Mouse (Mus musculus) limb, embryonic 11.5 days (tissue): ENCODE results near the gene Gnaq. TPM values are rescaled to one million over a fixed set of nuclear protein-coding genes. Genes with fewer than 3 reads are reported as not detected.

Source experiments
- ATAC-seq: fragments of 200-750 bp; cut with Nextera tagmentation; 2 replicates; pipeline ENCODE4 v1.8.0; 2017; ENCODE audit warnings: low read depth; ENCODE audit not compliant: insufficient number of reproducible peaks, low FRiP score, low TSS enrichment
- DNase-seq: peaks from one replicate; pipeline ENCODE4 v3.0.0-alpha.2; 2015; ENCODE audit warnings: low spot score
- H3K27ac ChIP-seq: fragments of 300-500 bp; sonication (generic); replicated peaks from 2 replicates; pipeline ENCODE4 v1.5.1; 2014; ENCODE audit warnings: low read depth, mild to moderate bottlenecking, low read length
- H3K27me3 ChIP-seq: fragments of 300-500 bp; sonication (generic); 2 replicates; pipeline ENCODE4 v1.6.1; 2014; ENCODE audit warnings: mild to moderate bottlenecking, low read length, mixed read lengths; ENCODE audit not compliant: control insufficient read depth, insufficient read depth
- H3K36me3 ChIP-seq: fragments of 300-500 bp; sonication (generic); 2 replicates; pipeline ENCODE4 v1.6.1; 2014; ENCODE audit warnings: mild to moderate bottlenecking, low read length, moderate library complexity, mixed read lengths; ENCODE audit not compliant: control insufficient read depth, insufficient read depth
- H3K4me1 ChIP-seq: fragments of 300-500 bp; sonication (generic); 2 replicates; pipeline ENCODE4 v1.6.1; 2014; ENCODE audit warnings: low read length, mixed read lengths; ENCODE audit not compliant: control insufficient read depth, insufficient read depth
- H3K4me2 ChIP-seq: fragments of 300-500 bp; sonication (generic); 2 replicates; pipeline ENCODE4 v1.6.1; 2014; ENCODE audit warnings: low read depth, mild to moderate bottlenecking, moderate library complexity; ENCODE audit not compliant: severe bottlenecking
- H3K4me3 ChIP-seq: fragments of 300-500 bp; sonication (generic); 2 replicates; pipeline ENCODE4 v1.5.1; 2014; ENCODE audit warnings: low read depth, low read length
- H3K9ac ChIP-seq: fragments of 300-500 bp; sonication (generic); 2 replicates; pipeline ENCODE4 v1.6.1; 2014; ENCODE audit warnings: mild to moderate bottlenecking, low read length
- H3K9me3 ChIP-seq: fragments of 300-500 bp; sonication (generic); 2 replicates; pipeline ENCODE4 v1.6.1; 2016; ENCODE audit warnings: low read length; ENCODE audit not compliant: control insufficient read depth
- WGBS: fragments of 180-500 bp; shearing (Covaris S2); extraction: QIAGEN DNeasy Blood & Tissue Kit; methylation state at CpG from one replicate; pipeline ENCODE4 v1.1.7; 2014; 5-methylcytosine and 5-hydroxymethylcytosine counted together
- microRNA-seq: library from miRNA; unstranded; fragments of <30 nt; microRNA quantifications from one replicate; pipeline ENCODE4, GENCODE M21; 2016
- polyA plus RNA-seq: library from polyadenylated mRNA; unstranded; fragments of >200 nt; fragmentation: Nextera tagmentation; extraction: Ambion mirVana; gene quantifications from 2 replicates; pipeline ENCODE4 v1.2.1, GENCODE M21; 2014

Gene Gnaq
- polyA plus RNA-seq, 1 experiment from 2014 or later: 14.1 TPM

DNA sequence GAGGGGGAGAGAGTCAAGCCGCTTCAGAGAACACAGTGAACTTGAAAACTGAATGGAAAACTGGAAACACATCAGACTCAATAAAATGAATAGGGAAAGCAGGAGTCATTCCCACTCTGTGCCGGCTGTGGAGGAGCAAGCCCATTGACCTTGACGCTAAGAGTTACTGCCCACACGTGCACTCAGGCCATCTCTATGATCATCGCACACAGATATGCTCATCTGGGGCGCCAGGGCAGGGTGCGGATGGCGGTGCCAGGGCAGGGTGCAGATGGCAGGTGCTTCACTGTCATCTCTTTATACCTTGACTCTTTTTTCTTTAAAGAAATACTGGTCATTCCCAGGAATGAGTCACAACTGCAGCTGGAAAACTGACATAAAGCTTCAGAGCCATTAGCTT is 298.7 kb downstream of the Gnaq start:
- Histone ChIP-seq H3K4me2 (no peak overlapping the region), H3K4me3 (no peak overlapping the region), H3K4me1 (peaks cover 9% of the 10 kb centered on the region; the same call in 1 of the 2 replicates), H3K27me3 (peaks cover 9% of the 10 kb centered on the region), H3K9ac (no peak overlapping the region), H3K36me3 (no peaks in the 10 kb centered on the region), H3K9me3 (peaks cover 2% of the 10 kb centered on the region; the same call in 1 of the 2 replicates), H3K27ac (no peak overlapping the region)
- no peak for DNase-seq
- WGBS: 92% methylated on average over 8 of the region's 8 CpGs
- no peak for ATAC-seq

DNA sequence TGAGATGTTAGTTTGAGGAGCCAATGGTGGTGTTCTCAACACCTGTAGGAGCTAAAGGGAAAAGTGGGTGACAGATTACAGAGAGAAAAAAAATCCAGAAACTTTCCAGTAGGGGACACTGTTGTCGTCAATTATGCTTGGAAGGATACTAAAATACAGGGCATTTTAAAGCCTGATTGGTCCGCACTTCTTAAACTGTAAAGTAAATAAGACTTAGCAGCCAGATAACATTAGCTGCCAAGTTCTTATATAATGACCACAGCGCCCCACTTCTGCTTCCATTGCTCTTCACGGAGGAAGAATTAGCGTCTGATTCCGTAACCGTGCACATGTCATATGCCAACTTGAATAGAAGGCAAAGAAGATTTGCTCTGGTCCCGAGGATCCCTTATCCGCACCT is 302.2 kb downstream of the Gnaq start:
- WGBS: 37% methylated on average over 9 of the region's 9 CpGs
- no peaks in the 10 kb centered on the region for H3K9me3 ChIP-seq
- peaks cover 21% of the 10 kb centered on the region for H3K27me3 ChIP-seq
- H3K27ac ChIP-seq: no peak overlapping the region
- peak overlapping the region; percentile 63; the same call in 1 of the 2 replicates for H3K4me2 ChIP-seq
- no peak overlapping the region for H3K9ac ChIP-seq
- peaks cover 10% of the 10 kb centered on the region; the same call in 1 of the 2 replicates for H3K4me1 ChIP-seq
- no peaks in the 10 kb centered on the region for H3K36me3 ChIP-seq
- H3K4me3 ChIP-seq: no peak overlapping the region
- no peak for DNase-seq
- ATAC-seq: no peak

DNA sequence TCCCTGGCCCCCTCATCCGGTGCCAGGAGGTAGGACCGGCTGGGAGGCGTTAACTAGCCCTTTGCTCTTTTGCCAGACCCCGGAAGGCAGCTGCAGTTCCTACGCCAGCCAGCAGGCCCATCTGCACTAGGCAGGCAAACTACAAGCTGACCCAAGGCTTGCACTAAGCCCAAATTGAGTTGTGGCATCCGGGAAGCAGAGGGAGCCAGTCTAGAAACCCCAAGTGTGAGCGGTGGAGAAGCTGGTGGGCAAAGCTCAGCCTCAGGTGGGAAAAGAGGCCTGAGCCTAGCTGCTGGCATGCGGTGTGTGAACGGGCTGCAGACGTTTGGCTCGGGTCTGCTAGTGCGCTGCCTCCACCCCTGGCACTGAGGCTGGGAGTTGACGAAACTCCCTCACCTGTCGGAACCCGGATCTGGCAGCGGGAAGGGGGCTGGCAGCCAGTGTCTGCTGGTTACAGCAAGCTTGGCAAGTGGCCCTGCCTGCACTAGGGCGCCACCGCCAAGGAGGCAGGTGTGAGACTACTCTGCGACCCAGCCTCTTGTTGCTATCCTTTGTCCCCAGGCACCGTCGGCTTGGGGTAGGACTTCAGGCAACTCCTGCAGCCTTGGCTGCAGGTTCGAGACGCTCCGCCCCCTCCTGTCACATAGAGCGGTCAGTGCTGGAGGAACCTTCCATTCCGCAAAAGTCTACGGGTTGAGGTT is 303.1 kb downstream of the Gnaq start, which contains the start of gene Gna14:
Gene Gna14, plus strand, starts transcription at position 232 of the 701 bp plus-strand sequence.
- Histone ChIP-seq H3K4me2 (peak within 1 kb of the TSS; percentile 63), H3K4me1 (peaks cover 10% of the 10 kb centered on the region; the same call in 1 of the 2 replicates), H3K9me3 (no peaks in the 10 kb centered on the region), H3K36me3 (no peaks in the 10 kb centered on the region), H3K9ac (0 out of 2 replicates have a peak within 1 kb of the TSS, but pooled peaks have one; percentile 17), H3K4me3 (peak within 1 kb of the TSS; percentile 38), H3K27me3 (peaks cover 21% of the 10 kb centered on the region), H3K27ac (no peak within 1 kb of the TSS)
- 1% methylated on average over 27 of the region's 27 CpGs for WGBS
- ATAC-seq: 0 out of 2 replicates have a peak, but pooled peaks have one; percentile 40
- DNase-seq: peak; percentile 82

DNA sequence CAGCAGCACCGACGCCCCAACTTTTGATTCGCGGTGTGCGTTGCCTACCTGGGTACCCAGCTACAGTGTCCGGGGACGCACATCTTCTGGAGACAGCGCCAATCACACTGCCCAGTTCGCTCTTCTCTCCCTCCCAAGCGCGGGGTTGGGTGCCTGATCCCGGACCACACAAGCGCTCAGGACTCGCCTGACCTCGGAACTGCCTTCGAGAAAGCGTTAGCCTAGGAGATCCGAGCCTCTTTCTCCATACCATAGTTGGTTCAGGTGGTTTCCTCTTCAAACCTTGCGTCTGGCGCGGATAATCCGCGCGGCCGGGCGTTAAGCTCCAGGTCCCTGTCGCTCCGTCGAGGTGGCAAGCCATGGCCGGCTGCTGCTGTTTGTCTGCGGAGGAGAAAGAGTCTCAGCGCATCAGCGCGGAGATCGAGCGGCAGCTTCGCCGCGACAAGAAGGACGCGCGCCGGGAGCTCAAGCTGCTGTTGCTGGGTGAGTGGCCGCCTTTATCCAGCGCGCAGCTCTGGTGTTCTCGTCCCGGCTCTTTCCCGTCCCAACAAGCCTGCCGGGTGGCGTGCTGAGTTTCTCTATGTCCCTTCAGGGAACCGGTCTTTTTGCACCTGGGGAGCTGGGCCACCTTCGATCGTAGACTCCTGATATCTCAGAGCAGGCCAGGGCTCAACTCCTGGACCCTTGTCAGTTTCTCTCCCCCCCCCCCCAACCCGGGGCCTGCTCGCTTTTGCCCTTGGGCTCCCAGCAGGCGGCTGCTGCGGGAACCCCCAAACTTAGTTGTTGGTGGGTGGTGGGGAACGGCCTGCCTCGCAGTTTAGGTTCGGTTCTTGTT is 303.9 kb downstream of the Gnaq start:
- DNase-seq (peak; percentile 59), ATAC-seq (0 out of 2 replicates have a peak, but pooled peaks have one; percentile 3)
- Histone ChIP-seq H3K27ac (no peak overlapping the region), H3K4me2 (peak overlapping the region; percentile 63), H3K9ac (0 out of 2 replicates have a peak overlapping the region, but pooled peaks have one; percentile 17), H3K4me3 (peak overlapping the region; percentile 38), H3K27me3 (peaks cover 21% of the 10 kb centered on the region), H3K36me3 (no peaks in the 10 kb centered on the region), H3K9me3 (no peaks in the 10 kb centered on the region), H3K4me1 (peaks cover 10% of the 10 kb centered on the region; the same call in 1 of the 2 replicates)
- 1% methylated on average over 61 of the region's 61 CpGs for WGBS

Small RNA genes lying within 50 kb of the gene (microRNA-seq; reads per million reads assigned to microRNA genes)
- gene Mir496b: not detected

Other genes starting within 250 kb of the Gnaq start
- 88.6 and 97.9 TPM in 2 replicates for gene Psat1, start 185.5 kb upstream of the Gnaq start, polyA plus RNA-seq
- 55.8 and 57.3 TPM in 2 replicates for gene Cep78, start 147.8 kb upstream of the Gnaq start, polyA plus RNA-seq